Mouse (Mus musculus) monocyte, adult 5-6 weeks (primary cell): ENCODE results near the gene Wrb. TPM values are rescaled to one million over a fixed set of nuclear protein-coding genes. Genes with fewer than 3 reads are reported as not detected.
"Not testable (repeated sequence)": the region's sequence is repeated elsewhere in the genome, so short reads cannot be mapped to it uniquely, and the experiment has no call there.

Experiments
- ATAC-seq: fragments of 153-309, 156-312 bp; replicated peaks from 2 replicates; pipeline ENCODE4 v1.8.0; 2017; ENCODE audit warnings: mild to moderate bottlenecking; ENCODE audit not compliant: low TSS enrichment, insufficient number of reproducible peaks, severe bottlenecking, poor library complexity, low FRiP score
- total RNA-seq: library from RNA; stranded (forward); fragments of 200-1000, 200-491, 200-594 nt; gene quantifications from 3 replicates; pipeline ENCODE4 v1.2.3, GENCODE M21; 2017

Wrb gene
- 6.2 to 15.9 TPM (median 8.8 TPM) in 3 replicates for total RNA-seq

- ATAC-seq: peak; percentile 87
Observed at GRCm38 (mm10) chr16:96145110-96145800, at the start of gene Wrb. TSS of gene Wrb (plus strand) at chr16:96145407.

GRCm38 (mm10) chr16:96095966-96096365 lies 49.2 kb upstream of the Wrb start:
- no peak for ATAC-seq

- not testable (repeated sequence) for ATAC-seq
Observed at GRCm38 (mm10) chr16:96097811-96098210, 47.4 kb upstream of the Wrb start.

GRCm38 (mm10) chr16:96103036-96103435 lies 42.2 kb upstream of the Wrb start:
- no peak for ATAC-seq

GRCm38 (mm10) chr16:96109673-96110072 lies 35.5 kb upstream of the Wrb start:
- ATAC-seq: no peak

- ATAC-seq: peak; percentile 59; the same call in 1 of the 2 replicates
Observed at GRCm38 (mm10) chr16:96110655-96111345, 34.4 kb upstream of the Wrb start.

- no peak for ATAC-seq
Observed at GRCm38 (mm10) chr16:96112769-96113168, 32.4 kb upstream of the Wrb start.

- ATAC-seq: no peak
Observed at GRCm38 (mm10) chr16:96114729-96115128, 30.5 kb upstream of the Wrb start.

- no peak for ATAC-seq
Observed at GRCm38 (mm10) chr16:96120022-96120623, 25.1 kb upstream of the Wrb start.

GRCm38 (mm10) chr16:96126684-96127171 lies 18.5 kb upstream of the Wrb start:
- ATAC-seq: no peak

- ATAC-seq: no peak; the same call in 1 of the 2 replicates
Observed at GRCm38 (mm10) chr16:96127288-96127656, 17.9 kb upstream of the Wrb start.

- peak; percentile 53 for ATAC-seq
Observed at GRCm38 (mm10) chr16:96127657-96128344, 17.4 kb upstream of the Wrb start, which contains the start of gene Hmgn1. TSS of gene Hmgn1 (minus strand) at chr16:96127729.

- ATAC-seq: no peak
Observed at GRCm38 (mm10) chr16:96128466-96128865, 16.7 kb upstream of the Wrb start.

- ATAC-seq: not testable (repeated sequence)
Observed at GRCm38 (mm10) chr16:96144748-96145109, 478 bp upstream of the Wrb start.

GRCm38 (mm10) chr16:96145814-96146213 lies 607 bp downstream of the Wrb start:
- no peak for ATAC-seq

GRCm38 (mm10) chr16:96148834-96149233 lies 3.6 kb downstream of the Wrb start:
- ATAC-seq: no peak

- no peak for ATAC-seq
Observed at GRCm38 (mm10) chr16:96149311-96149710, 4.1 kb downstream of the Wrb start.

- ATAC-seq: no peak
Observed at GRCm38 (mm10) chr16:96150995-96151394, 5.8 kb downstream of the Wrb start.

- peak; percentile 60 for ATAC-seq
Observed at GRCm38 (mm10) chr16:96151551-96151950, 6.3 kb downstream of the Wrb start.
